Mouse (Mus musculus) CH12.LX (cell line): ENCODE measurements around the gene Sord.

Experiments used
- CTCF ChIP-seq, 2 experiments: IDR thresholded peaks in 1 of 2; conservative IDR thresholded peaks in 1 of 2; 2 replicates each; pipeline ENCODE4 v1.5.1; 2011 to 2012; ENCODE audit warnings: low read depth in 2 of 2, low read length in 2 of 2, improper control_type of control experiment in 1 of 2, inconsistent platforms in 1 of 2, mild to moderate bottlenecking in 1 of 2, moderate library complexity in 1 of 2
- GABPA ChIP-seq: IDR thresholded peaks from 2 replicates; pipeline ENCODE4 v1.6.1; 2012; ENCODE audit warnings: low read depth, low read length, improper control_type of control experiment, inconsistent platforms; ENCODE audit not compliant: insufficient replicate concordance
- POLR2A ChIP-seq: IDR thresholded peaks from 2 replicates; pipeline ENCODE4 v1.6.1; 2011; ENCODE audit warnings: low read depth, mild to moderate bottlenecking, improper control_type of control experiment, low read length
- RAD21 ChIP-seq: IDR thresholded peaks from 2 replicates; pipeline ENCODE4 v1.6.1; 2011; ENCODE audit warnings: low read depth, mild to moderate bottlenecking, low read length, improper control_type of control experiment, moderate library complexity
- ZC3H11A ChIP-seq: IDR thresholded peaks from 2 replicates; pipeline ENCODE4 v1.6.1; 2012; ENCODE audit warnings: low read depth, mild to moderate bottlenecking, inconsistent platforms, low read length, improper control_type of control experiment

GRCm38 (mm10) chr2:122305097-122305892 lies 70.7 kb downstream of the Sord start:
- TF ChIP-seq POLR2A (no peak), CTCF (conservative IDR thresholded peaks at IDR 0.05 in 1 of 2, IDR thresholded peaks at IDR 0.05 in 1 of 2; ENCODE audit: low read depth in 2 of 2, low read length in 2 of 2) (no peak), GABPA (no peak), ZC3H11A (no peak), RAD21 (no peak)
